Mouse (Mus musculus): Measurements from ENCODE around the gene Kif18b. TPM values are rescaled to one million over a fixed set of nuclear protein-coding genes. Genes with fewer than 3 reads are reported as not detected.

The Kif18b gene
- polyA plus RNA-seq, 1 experiment from 2014 or later: 13.0 TPM

DNA sequence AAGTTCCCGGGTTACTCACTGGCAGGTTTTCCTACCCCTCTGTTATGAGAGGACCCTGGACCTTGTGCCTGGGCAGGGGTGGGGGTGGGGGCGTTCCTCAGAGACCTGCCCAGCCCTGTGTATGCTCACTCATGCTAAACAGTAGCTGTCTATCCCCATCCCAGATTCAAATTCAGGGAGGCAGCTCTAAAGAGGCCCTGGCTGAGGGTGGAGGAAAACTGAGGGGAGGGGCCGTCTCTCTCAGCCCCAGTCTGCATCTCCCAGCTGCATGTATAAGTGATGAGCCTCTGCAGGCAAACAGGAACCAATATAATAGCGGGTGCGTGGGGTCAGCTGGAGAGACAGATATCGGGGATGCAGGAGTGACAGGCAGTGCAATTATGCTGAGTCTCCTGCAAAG is 28.0 kb upstream of the Kif18b start:
- H3K27me3 ChIP-seq (replicated peaks; ENCODE audit: low read depth, poor library complexity, severe bottlenecking): peaks cover 89% of the 10 kb centered on the region
- H3K4me3 ChIP-seq: no peak overlapping the region
- H3K36me3 ChIP-seq (replicated peaks): no peaks in the 10 kb centered on the region
- 40% methylated on average over 6 of the region's 6 CpGs for WGBS
- H3K27ac ChIP-seq (replicated peaks): no peak overlapping the region
- H3K9me3 ChIP-seq: no peaks in the 10 kb centered on the region
- DNase-seq (ENCODE audit: low spot score): no peak
- peaks cover 25% of the 10 kb centered on the region for H3K4me1 ChIP-seq

DNA sequence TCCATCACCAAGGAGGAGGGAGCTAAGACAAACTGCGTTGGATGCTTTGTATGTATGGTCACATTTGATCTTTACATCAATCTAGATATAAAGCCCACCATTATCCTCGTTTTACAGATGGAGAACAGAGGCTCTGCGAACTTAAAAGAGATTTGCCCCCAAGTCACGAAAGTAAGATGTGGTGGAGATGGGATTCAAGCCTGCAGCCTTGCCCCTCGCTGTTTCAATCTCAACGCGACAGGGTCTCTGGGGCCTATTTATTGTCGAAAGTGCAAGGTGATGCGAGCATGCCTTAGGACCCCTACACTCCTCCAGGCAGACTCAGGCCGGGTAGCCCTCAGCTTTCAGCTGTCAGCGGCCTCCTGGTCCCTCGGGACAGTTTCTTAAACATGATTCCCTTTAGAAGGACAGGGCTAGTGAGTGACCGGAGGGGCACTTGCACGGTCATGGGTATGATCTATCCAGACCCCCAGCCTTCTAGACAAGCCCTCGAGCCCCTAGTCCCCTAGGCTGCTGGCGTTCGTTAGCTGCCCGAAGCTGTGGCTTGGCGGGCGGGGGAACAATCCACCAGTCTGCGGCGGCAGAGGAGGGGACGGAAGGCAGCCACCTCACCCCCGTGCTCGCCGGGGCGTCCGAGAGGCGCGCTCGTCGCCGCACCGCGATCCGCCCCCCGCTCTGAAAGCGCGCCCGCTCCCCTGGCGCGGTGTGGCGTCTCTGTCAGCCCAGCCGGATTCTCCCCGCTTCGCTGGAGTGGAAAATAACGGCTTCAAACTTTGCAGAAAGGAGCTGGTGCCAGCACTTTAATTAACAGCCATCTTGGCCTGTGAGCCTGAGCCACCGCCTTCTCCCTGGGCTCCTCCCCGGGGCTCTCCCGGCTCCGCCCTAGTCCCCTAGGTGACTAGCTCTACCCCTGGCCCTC is 23.4 kb upstream of the Kif18b start:
- H3K27ac ChIP-seq (replicated peaks): peak overlapping the region; percentile 74
- H3K27me3 ChIP-seq (replicated peaks; ENCODE audit: low read depth, poor library complexity, severe bottlenecking): peaks cover 100% of the 10 kb centered on the region
- no peaks in the 10 kb centered on the region for H3K36me3 ChIP-seq (replicated peaks)

DNA sequence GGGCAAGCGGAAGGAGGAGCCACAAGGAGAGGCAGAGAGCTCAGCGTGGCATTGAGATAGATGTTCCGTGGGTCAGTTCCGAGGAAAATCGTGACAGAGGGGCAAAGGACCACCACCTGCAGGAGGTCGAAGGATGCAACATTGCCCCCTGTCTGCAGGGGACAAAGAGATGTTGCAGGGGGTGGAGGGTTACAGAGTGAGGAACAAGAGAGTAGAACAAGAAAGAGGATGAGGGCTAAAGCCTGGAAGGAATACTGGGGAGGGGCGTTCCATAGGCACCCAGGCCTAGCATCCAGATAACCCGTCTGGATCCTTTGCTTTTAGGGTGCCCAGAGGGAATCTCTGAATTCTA is 22.0 kb upstream of the Kif18b start:
- H3K4me1 ChIP-seq: peaks cover 47% of the 10 kb centered on the region
- no peaks in the 10 kb centered on the region for H3K9me3 ChIP-seq
- 5% methylated on average over 8 of the region's 8 CpGs for WGBS
- H3K27ac ChIP-seq (replicated peaks): no peak overlapping the region; the same call in 1 of the 2 replicates
- peak overlapping the region; percentile 55 for H3K4me3 ChIP-seq
- peaks cover 100% of the 10 kb centered on the region for H3K27me3 ChIP-seq (replicated peaks; ENCODE audit: low read depth, poor library complexity, severe bottlenecking)
- no peak for DNase-seq (ENCODE audit: low spot score)
- no peaks in the 10 kb centered on the region for H3K36me3 ChIP-seq (replicated peaks)

More for the DNA sequence above, 23.4 kb upstream of the Kif18b start:
- DNase-seq (ENCODE audit: low spot score): peak; percentile 61
- H3K4me3 ChIP-seq: peak overlapping the region; percentile 60
- no peaks in the 10 kb centered on the region for H3K9me3 ChIP-seq
- WGBS: under 1% methylated on average over 51 of the region's 51 CpGs
- H3K4me1 ChIP-seq: peaks cover 54% of the 10 kb centered on the region

DNA sequence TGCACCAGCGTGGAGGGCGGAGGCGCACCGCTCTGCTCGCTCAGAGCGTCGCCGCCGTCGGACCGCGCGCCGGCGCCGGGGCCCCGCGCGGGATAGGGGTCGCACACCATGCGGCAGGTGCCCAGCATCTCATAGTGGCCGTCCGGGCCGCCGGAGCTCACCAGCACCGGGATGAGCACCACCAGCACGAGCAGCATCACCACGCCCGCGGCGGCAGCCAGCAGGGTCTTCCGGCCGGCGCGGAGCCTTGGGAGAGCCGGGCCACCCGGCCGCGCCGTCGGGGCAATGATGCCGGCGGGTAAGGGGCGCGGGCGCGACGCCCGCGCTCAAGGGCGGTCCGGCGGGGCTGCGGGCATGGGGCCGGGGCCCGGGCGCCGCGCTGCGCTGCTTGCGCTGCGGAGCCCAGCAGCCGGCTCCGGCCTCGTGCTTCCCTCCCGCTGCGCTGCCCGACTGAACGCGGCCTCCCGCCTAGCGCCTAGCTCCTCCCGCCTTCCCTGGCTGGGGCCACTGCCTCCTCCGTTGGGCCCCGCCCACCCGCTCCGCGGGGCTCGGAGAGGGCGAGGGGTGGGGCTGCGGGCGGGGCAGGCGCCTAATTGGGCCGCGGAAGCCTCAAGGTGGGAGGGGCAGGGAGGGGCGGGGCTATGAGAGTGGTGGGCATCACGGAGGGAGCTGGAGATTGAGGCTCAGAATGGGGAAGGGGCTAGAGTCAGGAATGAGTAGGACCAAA is 21.5 kb upstream of the Kif18b start, which contains the start of gene C1ql1:
TSS of gene C1ql1 (minus strand) at position 424 of the 727 bp plus-strand sequence.
- Histone ChIP-seq H3K27ac (replicated peaks) (peak within 1 kb of the TSS; percentile 78), H3K36me3 (replicated peaks) (no peaks in the 10 kb centered on the region), H3K4me1 (peaks cover 47% of the 10 kb centered on the region), H3K27me3 (replicated peaks; ENCODE audit: low read depth, poor library complexity, severe bottlenecking) (peaks cover 99% of the 10 kb centered on the region), H3K4me3 (peak within 1 kb of the TSS; percentile 55), H3K9me3 (no peaks in the 10 kb centered on the region)
- DNase-seq (ENCODE audit: low spot score): peak; percentile 96
- WGBS: under 1% methylated on average over 87 of the region's 87 CpGs

DNA sequence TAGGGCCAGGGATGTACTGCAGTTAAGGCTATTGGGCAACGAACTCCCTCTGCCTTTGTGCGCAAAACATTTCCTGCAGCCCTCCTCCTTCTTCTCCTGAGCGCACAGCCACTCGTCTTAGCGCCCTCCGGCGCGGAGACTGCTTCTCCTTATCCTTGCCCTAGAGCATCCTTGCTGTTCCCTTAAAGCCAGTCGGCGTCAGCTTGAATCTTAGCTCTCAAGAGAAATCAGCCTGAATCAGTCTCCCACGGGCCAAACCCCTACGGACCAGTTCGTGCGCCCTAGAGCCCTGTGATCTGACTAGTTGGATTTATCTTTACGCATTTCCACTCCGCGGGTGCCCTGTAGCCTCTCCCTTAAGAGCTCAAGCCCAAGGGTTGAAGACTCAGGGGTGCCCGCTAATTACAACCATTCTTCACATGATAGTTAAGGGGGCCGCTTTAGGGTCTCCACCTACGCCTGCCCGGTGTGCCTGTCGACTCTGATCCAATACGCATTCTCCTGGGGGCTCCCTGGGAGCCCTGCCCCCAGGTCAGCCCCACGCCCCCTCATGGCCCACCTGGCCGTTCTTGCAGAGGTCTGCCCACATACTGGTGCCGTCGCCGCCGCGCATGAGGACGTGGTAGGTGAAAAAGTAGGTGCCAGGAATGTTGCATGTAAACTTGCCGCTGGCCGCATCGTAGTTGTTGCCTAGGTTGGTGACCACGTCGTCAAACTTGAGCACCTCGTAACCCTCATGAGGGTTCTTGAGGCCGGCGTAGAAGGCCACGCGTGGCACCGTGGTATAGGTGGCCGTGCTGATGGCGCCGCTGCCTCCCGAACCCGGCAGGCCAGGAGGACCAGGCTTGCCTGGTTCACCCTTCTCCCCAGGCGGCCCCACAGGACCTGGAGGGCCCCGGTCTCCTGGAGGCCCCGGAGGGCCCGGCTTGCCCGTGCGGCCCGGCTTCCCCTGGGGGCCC is 20.7 kb upstream of the Kif18b start:
- Histone ChIP-seq H3K27me3 (replicated peaks; ENCODE audit: low read depth, poor library complexity, severe bottlenecking) (peaks cover 99% of the 10 kb centered on the region), H3K4me1 (peaks cover 47% of the 10 kb centered on the region), H3K27ac (replicated peaks) (peak overlapping the region; percentile 78; the same call in 1 of the 2 replicates), H3K4me3 (peak overlapping the region; percentile 55), H3K9me3 (no peaks in the 10 kb centered on the region), H3K36me3 (replicated peaks) (no peaks in the 10 kb centered on the region)
- peak; percentile 44 for DNase-seq (ENCODE audit: low spot score)
- 2% methylated on average over 54 of the region's 54 CpGs for WGBS

DNA sequence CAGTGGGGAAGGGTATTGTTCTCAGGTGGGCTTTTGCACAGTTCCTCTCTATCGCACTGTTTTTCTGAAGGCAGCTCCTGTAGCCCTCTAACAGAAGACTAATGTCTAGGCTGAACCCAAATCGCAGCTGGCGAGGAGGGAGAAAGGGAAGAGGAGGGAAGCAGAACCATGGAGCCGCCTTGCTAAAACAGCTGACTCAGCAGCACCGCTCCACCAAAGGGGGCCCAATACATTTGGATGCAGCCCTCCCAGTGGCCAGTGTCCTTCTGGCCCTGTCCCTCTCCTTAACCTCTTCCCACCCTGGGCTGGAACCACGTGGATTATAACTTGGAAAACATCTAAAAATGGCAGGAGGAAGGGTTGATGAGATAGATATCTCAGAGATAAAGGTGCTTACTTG is 16.3 kb upstream of the Kif18b start:
- Histone ChIP-seq H3K4me3 (no peak overlapping the region), H3K36me3 (replicated peaks) (no peaks in the 10 kb centered on the region), H3K27ac (replicated peaks) (no peak overlapping the region), H3K27me3 (replicated peaks; ENCODE audit: low read depth, poor library complexity, severe bottlenecking) (peaks cover 96% of the 10 kb centered on the region), H3K4me1 (peaks cover 48% of the 10 kb centered on the region), H3K9me3 (no peaks in the 10 kb centered on the region)
- no peak for DNase-seq (ENCODE audit: low spot score)
- 64% methylated on average over 6 of the region's 6 CpGs for WGBS

GRCm38 (mm10) chr11:102939024-102939675 is 14.2 kb upstream of the Kif18b start:
- H3K4me3 ChIP-seq: no peak overlapping the region; the same call in 1 of the 2 replicates
- H3K27me3 ChIP-seq (replicated peaks; ENCODE audit: low read depth, poor library complexity, severe bottlenecking): peaks cover 90% of the 10 kb centered on the region
- DNase-seq (ENCODE audit: low spot score): no peak
- H3K9me3 ChIP-seq: no peaks in the 10 kb centered on the region
- no peaks in the 10 kb centered on the region for H3K36me3 ChIP-seq (replicated peaks)
- peaks cover 36% of the 10 kb centered on the region for H3K4me1 ChIP-seq
- peak overlapping the region; percentile 66 for H3K27ac ChIP-seq (replicated peaks)
- WGBS: 45% methylated on average over 13 of the region's 13 CpGs

DNA sequence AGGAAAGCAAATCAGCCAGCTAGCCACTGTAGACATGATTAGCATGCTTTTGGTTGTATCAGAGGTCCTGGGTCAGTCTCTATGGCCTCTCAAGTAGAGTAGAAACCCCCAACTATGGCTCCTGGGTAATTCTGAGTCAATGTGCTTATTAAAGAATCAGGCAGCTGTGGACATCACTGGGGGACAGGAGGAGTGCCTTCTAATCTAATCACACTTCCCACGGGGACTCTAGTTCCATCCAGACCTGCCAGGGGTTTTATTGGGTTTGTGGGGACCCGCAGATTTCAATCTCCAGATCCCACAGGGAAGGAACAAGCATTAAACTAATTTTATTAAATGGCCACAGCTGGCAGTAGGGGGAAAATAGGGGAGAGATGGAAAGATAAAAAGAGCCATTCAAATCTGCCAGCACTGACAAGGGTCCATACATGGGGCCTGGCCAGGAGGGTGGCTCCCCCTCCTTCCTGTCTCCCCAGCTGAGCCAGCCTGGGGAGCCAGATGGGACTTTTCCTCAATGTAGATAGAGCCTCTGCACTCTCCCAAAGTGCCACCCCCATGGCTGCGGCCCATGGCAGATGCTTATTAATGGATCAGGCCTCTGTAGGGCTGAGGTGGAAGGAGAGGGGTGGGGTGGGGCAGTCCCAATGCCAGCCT is 12.7 kb upstream of the Kif18b start:
- H3K4me3 ChIP-seq: no peak overlapping the region
- H3K27ac ChIP-seq (replicated peaks): 0 out of 2 replicates have a peak overlapping the region, but pooled peaks have one; percentile 58
- peaks cover 87% of the 10 kb centered on the region for H3K27me3 ChIP-seq (replicated peaks; ENCODE audit: low read depth, poor library complexity, severe bottlenecking)
- H3K36me3 ChIP-seq (replicated peaks): no peaks in the 10 kb centered on the region
- H3K4me1 ChIP-seq: peaks cover 36% of the 10 kb centered on the region
- no peak for DNase-seq (ENCODE audit: low spot score)
- 68% methylated on average over 3 of the region's 3 CpGs for WGBS
- no peaks in the 10 kb centered on the region for H3K9me3 ChIP-seq

GRCm38 (mm10) chr11:102936272-102936671 is 11.3 kb upstream of the Kif18b start:
- DNase-seq (ENCODE audit: low spot score): peak; percentile 33
- 39% methylated on average over 4 of the region's 4 CpGs for WGBS
- H3K4me3 ChIP-seq: no peak overlapping the region
- no peaks in the 10 kb centered on the region for H3K9me3 ChIP-seq
- peaks cover 78% of the 10 kb centered on the region for H3K27me3 ChIP-seq (replicated peaks; ENCODE audit: low read depth, poor library complexity, severe bottlenecking)
- peaks cover 36% of the 10 kb centered on the region for H3K4me1 ChIP-seq
- no peaks in the 10 kb centered on the region for H3K36me3 ChIP-seq (replicated peaks)
- H3K27ac ChIP-seq (replicated peaks): peak overlapping the region; percentile 58

DNA sequence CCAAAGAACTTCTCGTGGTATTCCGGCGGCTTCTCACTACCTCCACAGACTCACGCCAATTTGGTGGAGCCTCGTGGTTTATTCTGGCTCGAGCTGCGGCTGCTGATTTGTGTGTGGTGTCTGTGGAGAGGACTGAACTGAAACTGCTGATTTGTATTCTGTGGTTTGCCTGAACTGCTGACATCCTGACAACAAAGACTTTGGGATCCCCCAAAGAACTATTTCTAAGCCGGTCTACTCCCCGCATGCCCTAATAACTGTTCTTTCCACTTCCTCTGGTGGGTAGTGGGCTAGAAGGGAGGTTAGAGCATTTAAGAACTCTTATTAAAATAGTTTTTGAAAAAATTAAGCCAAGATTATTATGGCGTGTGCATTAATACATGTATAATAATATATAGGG is 5.7 kb upstream of the Kif18b start:
- Histone ChIP-seq H3K27me3 (replicated peaks; ENCODE audit: low read depth, poor library complexity, severe bottlenecking) (peaks cover 29% of the 10 kb centered on the region; the same call in 1 of the 2 replicates), H3K4me3 (no peak overlapping the region), H3K9me3 (no peaks in the 10 kb centered on the region), H3K36me3 (replicated peaks) (no peaks in the 10 kb centered on the region), H3K4me1 (peaks cover 2% of the 10 kb centered on the region; the same call in 1 of the 2 replicates), H3K27ac (replicated peaks) (no peak overlapping the region)
- DNase-seq (ENCODE audit: low spot score): no peak
- WGBS: 94% methylated on average over 10 of the region's 10 CpGs

- no peak for DNase-seq (ENCODE audit: low spot score)
- Histone ChIP-seq H3K4me3 (peak overlapping the region; percentile 92), H3K36me3 (replicated peaks) (peaks cover 28% of the 10 kb centered on the region), H3K27me3 (replicated peaks; ENCODE audit: low read depth, poor library complexity, severe bottlenecking) (no peaks in the 10 kb centered on the region; the same call in 1 of the 2 replicates), H3K4me1 (peaks cover 34% of the 10 kb centered on the region), H3K27ac (replicated peaks) (peak overlapping the region; percentile 96), H3K9me3 (no peaks in the 10 kb centered on the region)
- whole genome bisulfite sequencing: 2% methylated on average over 10 of the region's 10 CpGs
Measured at GRCm38 (mm10) chr11:102925351-102925717, 410 bp upstream of the Kif18b start.
